Comparison of ENCODE assay signal across 27 mouse cellular contexts in the genomic region with DNA sequence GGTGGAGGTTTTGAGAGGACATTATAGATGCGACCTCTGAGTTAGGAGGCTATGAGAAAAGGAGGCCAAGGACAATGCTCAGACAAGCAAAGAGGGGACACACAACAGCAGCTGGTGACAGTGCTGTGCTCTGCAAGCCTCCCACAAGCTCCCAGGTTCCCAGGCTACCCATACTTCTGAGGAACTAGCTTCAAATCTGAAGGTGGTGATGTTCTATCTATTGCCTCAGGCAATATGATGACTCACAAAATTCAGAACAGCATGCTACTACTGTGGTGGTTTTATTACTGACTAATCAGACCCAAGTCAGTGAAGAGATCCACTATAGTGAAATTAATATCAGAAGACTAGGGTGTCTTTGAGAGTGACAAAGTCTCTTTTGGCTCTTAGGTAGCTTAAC.
"Had no signal": no experiment of that assay in that cellular context is flagged by ENCODE, and none has a peak within 500 bp of the region (broad histone marks: within the 10 kb centered on the region; RNA-seq: fewer than 3 reads in every experiment).

No protein-coding gene starts in this region.

- H3K4me3 ChIP-seq: heart, adult 2 months; heart, embryonic 13.5 days; heart, embryonic 15.5 days; hindbrain, embryonic 13.5 days; hindbrain, embryonic 15.5 days; kidney, embryonic 15.5 days; left cerebral cortex, adult 2 months; limb, embryonic 13.5 days; limb, embryonic 15.5 days; liver, embryonic 12.5 days had no signal

- H3K4me1 ChIP-seq: liver, embryonic 12.5 days had no signal

- H3K36me3 ChIP-seq: heart, embryonic 13.5 days; heart, embryonic 15.5 days; hindbrain, embryonic 13.5 days; hindbrain, embryonic 15.5 days; kidney, embryonic 15.5 days; limb, embryonic 13.5 days; limb, embryonic 15.5 days; liver, embryonic 12.5 days had no signal

- H3K4me2 ChIP-seq: heart, embryonic 11.5 days; heart, embryonic 13.5 days; heart, embryonic 15.5 days; hindbrain, embryonic 13.5 days; hindbrain, embryonic 15.5 days; kidney, embryonic 15.5 days; limb, embryonic 13.5 days; limb, embryonic 15.5 days; liver, embryonic 12.5 days had no signal

- DNase-seq: gastrocnemius, postnatal 14 days; gastrocnemius, postnatal 36 days; heart, adult 11 months; heart, adult 2 months; heart, postnatal 14 days; heart, postnatal 36 days; kidney, adult 11 months; kidney, adult 2 months; kidney, adult 9 months; kidney, postnatal 14 days; kidney, postnatal 36 days; layer of hippocampus, postnatal 36 days; left cerebral cortex, postnatal 4 days had no signal

- H3K27me3 ChIP-seq: heart, embryonic 13.5 days; heart, embryonic 15.5 days; hindbrain, embryonic 13.5 days; hindbrain, embryonic 15.5 days; kidney, embryonic 15.5 days; limb, embryonic 15.5 days; liver, embryonic 12.5 days had no signal

- ATAC-seq: hindbrain, postnatal 0 days; intestine, embryonic 16.5 days; liver, embryonic 12.5 days had no signal

- H3K9ac ChIP-seq: heart, embryonic 13.5 days; heart, embryonic 15.5 days; hindbrain, embryonic 13.5 days; hindbrain, embryonic 15.5 days; kidney, embryonic 15.5 days; limb, embryonic 13.5 days; limb, embryonic 15.5 days; liver, embryonic 12.5 days; liver, embryonic 14.5 days had no signal

- H3K27ac ChIP-seq: heart, adult 2 months; heart, embryonic 13.5 days; heart, embryonic 15.5 days; hindbrain, embryonic 13.5 days; hindbrain, embryonic 15.5 days; hindbrain, postnatal 0 days; kidney, embryonic 15.5 days; kidney, postnatal 0 days; left cerebral cortex, adult 2 months; limb, embryonic 13.5 days; limb, embryonic 15.5 days; liver, embryonic 12.5 days; liver, embryonic 14.5 days had no signal

- H3K9me3 ChIP-seq: heart, embryonic 15.5 days; kidney, embryonic 15.5 days; limb, embryonic 15.5 days; liver, embryonic 12.5 days had no signal
